Mouse (Mus musculus) ES-Bruce4 (cell line): Measurements from ENCODE around the gene Nup210.

Experiments
- CTCF ChIP-seq: IDR thresholded peaks from one replicate; pipeline ENCODE4 v1.8.1; 2011; ENCODE audit warnings: low read depth, low read length
- EP300 ChIP-seq: IDR thresholded peaks from 2 replicates; pipeline ENCODE4 v1.6.1; 2011; ENCODE audit warnings: low read depth, low read length; ENCODE audit not compliant: insufficient read depth
- POLR2A ChIP-seq: IDR thresholded peaks from one replicate; pipeline ENCODE4 v1.8.1; 2011; ENCODE audit warnings: low read length; ENCODE audit not compliant: insufficient read depth

DNA sequence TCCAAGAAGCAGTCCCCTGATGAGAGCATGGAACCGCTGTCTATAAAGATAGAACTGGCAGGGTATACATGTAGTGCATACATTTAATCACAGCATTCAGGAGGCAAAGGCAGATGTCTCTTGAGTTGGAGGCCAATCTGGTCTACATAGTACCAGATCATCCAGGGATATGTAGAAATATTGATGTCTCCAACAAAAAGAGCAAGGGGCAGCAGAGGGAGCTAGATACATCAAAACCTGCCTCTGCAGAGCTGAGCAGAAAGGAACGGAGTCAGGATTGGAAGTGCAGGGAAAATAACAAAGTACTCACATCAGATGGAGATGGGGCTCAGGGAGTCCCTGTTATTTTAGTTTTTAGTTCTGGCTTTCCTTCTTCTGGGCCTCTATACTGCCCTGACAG, 48.0 kb upstream of the Nup210 start:
- TF ChIP-seq POLR2A (no peak), CTCF (no peak), EP300 (no peak)
